Mouse (Mus musculus): ENCODE measurements around the gene Tmtc2. TPM values are rescaled to one million over a fixed set of nuclear protein-coding genes. Genes with fewer than 3 reads are reported as not detected.

Tmtc2 gene
- polyA plus RNA-seq, 1 experiment from 2014 or later: 8.8 TPM

DNA sequence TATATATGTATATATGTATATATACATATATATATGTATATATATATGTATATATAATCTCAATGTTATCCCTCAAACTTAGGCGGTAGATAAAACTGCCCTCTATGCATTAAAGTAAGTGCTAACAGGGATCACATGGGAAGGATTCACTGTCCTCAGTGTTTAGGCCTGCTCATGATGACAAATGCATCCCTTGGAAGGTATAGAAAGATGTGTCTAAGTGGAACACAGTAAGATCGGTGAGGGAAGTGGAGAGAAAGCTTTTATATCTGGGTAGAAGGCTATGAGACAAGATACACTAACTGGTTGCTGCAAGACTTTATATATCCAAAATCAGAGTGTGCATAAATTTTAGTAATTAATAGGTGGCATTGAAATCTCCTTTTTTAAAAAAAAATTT lies 373.6 kb downstream of the Tmtc2 start:
- H3K36me3 ChIP-seq: no peaks in the 10 kb centered on the region
- H3K9me3 ChIP-seq (replicated peaks): no peaks in the 10 kb centered on the region
- H3K4me1 ChIP-seq: peaks cover 26% of the 10 kb centered on the region
- H3K4me3 ChIP-seq: no peak overlapping the region
- H3K27ac ChIP-seq (replicated peaks): no peak overlapping the region; the same call in 1 of the 2 replicates
- no peak for DNase-seq (ENCODE audit: low spot score)
- no peaks in the 10 kb centered on the region for H3K27me3 ChIP-seq (ENCODE audit: low read depth, poor library complexity, severe bottlenecking)
- 88% methylated on average over 2 of the region's 2 CpGs for WGBS

DNA sequence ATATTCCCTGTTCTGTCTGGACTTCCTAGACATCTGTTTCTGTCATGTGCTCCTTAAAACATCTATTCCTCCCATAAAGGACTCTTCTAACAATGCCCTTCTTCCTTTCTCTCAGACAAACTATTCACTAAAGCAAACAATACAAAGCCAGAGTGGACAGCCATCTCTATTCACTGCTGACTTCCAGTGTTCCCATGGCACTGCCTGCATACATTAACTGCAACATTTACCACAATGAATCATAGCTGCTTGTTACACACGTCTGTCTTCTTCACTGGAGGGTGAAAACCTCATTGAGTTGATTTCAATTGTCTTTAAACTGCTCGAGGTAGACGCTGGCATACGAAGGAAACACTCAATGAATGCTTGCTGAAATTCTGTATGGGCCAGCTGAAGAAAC lies 374.2 kb downstream of the Tmtc2 start:
- Histone ChIP-seq H3K4me3 (no peak overlapping the region), H3K4me1 (peaks cover 26% of the 10 kb centered on the region), H3K36me3 (no peaks in the 10 kb centered on the region), H3K27ac (replicated peaks) (peak overlapping the region; percentile 78), H3K27me3 (ENCODE audit: low read depth, poor library complexity, severe bottlenecking) (no peaks in the 10 kb centered on the region), H3K9me3 (replicated peaks) (no peaks in the 10 kb centered on the region)
- peak; percentile 22 for DNase-seq (ENCODE audit: low spot score)
- 31% methylated on average over 4 of the region's 4 CpGs for WGBS

GRCm38 (mm10) chr10:105199515-105199914 lies 374.7 kb downstream of the Tmtc2 start:
- H3K4me1 ChIP-seq: peaks cover 26% of the 10 kb centered on the region
- H3K36me3 ChIP-seq: no peaks in the 10 kb centered on the region
- no peaks in the 10 kb centered on the region for H3K27me3 ChIP-seq (ENCODE audit: low read depth, poor library complexity, severe bottlenecking)
- no peaks in the 10 kb centered on the region for H3K9me3 ChIP-seq (replicated peaks)
- peak overlapping the region; percentile 78 for H3K27ac ChIP-seq (replicated peaks)
- 58% methylated on average over 5 of the region's 5 CpGs for WGBS
- no peak overlapping the region for H3K4me3 ChIP-seq
- DNase-seq (ENCODE audit: low spot score): peak; percentile 13

DNA sequence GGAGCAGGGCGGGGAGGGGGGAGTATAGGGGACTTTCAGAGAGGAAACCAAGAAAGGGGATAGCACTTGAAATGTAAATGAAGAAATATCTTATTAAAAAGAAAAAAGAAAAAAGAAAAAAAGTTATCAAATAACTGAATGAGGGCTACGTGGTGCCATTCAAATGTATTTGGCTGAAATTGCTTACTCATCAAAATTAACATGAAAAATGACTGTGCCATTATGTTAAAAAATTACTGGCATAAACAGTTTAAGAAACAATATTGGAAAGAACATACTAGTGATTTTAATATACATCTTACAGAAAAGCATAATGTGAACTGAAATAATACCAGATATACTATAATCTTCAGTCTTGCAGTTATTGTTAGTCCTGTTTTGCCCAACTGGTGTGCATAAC lies 378.9 kb downstream of the Tmtc2 start:
- Histone ChIP-seq H3K4me3 (no peak overlapping the region), H3K27me3 (ENCODE audit: low read depth, poor library complexity, severe bottlenecking) (no peaks in the 10 kb centered on the region), H3K36me3 (no peaks in the 10 kb centered on the region), H3K4me1 (peaks cover 13% of the 10 kb centered on the region), H3K9me3 (replicated peaks) (no peaks in the 10 kb centered on the region), H3K27ac (replicated peaks) (no peak overlapping the region)
- 86% methylated on average over 2 of the region's 2 CpGs for WGBS
- no peak for DNase-seq (ENCODE audit: low spot score)

DNA sequence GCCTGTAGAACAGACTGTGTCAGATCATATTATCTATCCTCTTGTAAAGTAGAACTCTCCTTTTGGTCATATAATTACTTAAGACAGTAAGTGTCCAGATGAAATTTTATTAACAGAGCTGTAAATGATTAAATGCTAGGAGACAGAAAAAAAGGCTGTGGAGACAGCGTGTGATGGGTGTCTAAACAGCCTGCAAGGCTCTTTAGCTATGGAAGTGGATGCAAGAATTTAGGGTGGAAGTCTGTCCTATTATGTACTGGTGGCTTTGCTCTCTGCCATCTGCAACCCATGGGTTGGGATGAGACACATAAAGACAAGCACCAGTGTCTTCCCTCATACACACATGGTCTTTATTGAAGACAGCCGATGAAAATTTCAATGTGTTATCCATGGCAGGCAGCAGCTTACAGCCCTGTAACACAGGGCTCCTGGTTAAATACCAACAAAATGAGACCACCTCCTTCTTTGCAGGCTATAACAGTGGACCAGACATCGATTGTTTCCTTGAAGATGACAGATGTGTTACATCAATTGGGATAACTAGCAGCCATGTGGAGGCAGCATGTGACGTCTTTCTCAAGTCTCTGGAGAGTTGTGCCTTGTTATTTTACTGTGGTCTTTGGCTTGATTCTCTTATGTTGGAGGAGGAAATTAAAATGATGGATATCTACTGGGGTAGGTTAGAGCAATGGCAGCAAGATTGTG lies 380.3 kb downstream of the Tmtc2 start:
- Histone ChIP-seq H3K27me3 (ENCODE audit: low read depth, poor library complexity, severe bottlenecking) (no peaks in the 10 kb centered on the region), H3K27ac (replicated peaks) (no peak overlapping the region), H3K9me3 (replicated peaks) (no peaks in the 10 kb centered on the region), H3K4me1 (peaks cover 11% of the 10 kb centered on the region), H3K36me3 (no peaks in the 10 kb centered on the region), H3K4me3 (no peak overlapping the region)
- DNase-seq (ENCODE audit: low spot score): no peak
- 88% methylated on average over 4 of the region's 4 CpGs for WGBS

DNA sequence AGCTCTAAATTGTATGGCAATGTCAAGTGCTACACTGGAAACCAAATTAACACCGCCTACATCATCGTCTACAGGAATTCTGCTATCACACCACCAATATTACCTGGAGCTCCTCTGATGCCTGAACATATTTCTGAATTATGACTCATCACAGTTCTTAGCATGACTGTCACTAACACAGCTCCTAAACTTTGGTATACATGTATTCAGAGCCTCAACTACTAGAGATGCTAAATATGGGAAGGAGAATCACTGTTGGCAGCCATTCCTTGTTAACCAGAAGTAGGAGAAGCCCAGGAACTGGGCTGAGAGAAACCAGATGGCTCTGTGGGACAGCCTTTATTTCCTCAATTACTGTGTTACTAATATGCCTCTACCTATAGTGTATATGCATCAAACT lies 382.2 kb downstream of the Tmtc2 start:
- DNase-seq (ENCODE audit: low spot score): no peak
- Histone ChIP-seq H3K9me3 (replicated peaks) (no peaks in the 10 kb centered on the region), H3K27me3 (ENCODE audit: low read depth, poor library complexity, severe bottlenecking) (no peaks in the 10 kb centered on the region), H3K36me3 (no peaks in the 10 kb centered on the region), H3K27ac (replicated peaks) (no peak overlapping the region), H3K4me3 (no peak overlapping the region), H3K4me1 (peaks cover 11% of the 10 kb centered on the region)
- 97% methylated on average over 2 of the region's 2 CpGs for WGBS

GRCm38 (mm10) chr10:105189746-105190145 lies 384.5 kb downstream of the Tmtc2 start:
- Histone ChIP-seq H3K36me3 (no peaks in the 10 kb centered on the region), H3K4me3 (no peak overlapping the region), H3K4me1 (peaks cover 11% of the 10 kb centered on the region), H3K9me3 (replicated peaks) (no peaks in the 10 kb centered on the region), H3K27ac (replicated peaks) (peak overlapping the region; percentile 67), H3K27me3 (ENCODE audit: low read depth, poor library complexity, severe bottlenecking) (no peaks in the 10 kb centered on the region)
- WGBS: 35% methylated on average over 4 of the region's 4 CpGs
- peak; percentile 31 for DNase-seq (ENCODE audit: low spot score)

GRCm38 (mm10) chr10:105186636-105187035 lies 387.6 kb downstream of the Tmtc2 start:
- Histone ChIP-seq H3K9me3 (replicated peaks) (no peaks in the 10 kb centered on the region; the same call in 1 of the 2 replicates), H3K4me3 (no peak overlapping the region), H3K4me1 (peaks cover 11% of the 10 kb centered on the region), H3K36me3 (no peaks in the 10 kb centered on the region), H3K27ac (replicated peaks) (no peak overlapping the region), H3K27me3 (ENCODE audit: low read depth, poor library complexity, severe bottlenecking) (no peaks in the 10 kb centered on the region)
- DNase-seq (ENCODE audit: low spot score): no peak
- WGBS: 94% methylated on average over 5 of the region's 5 CpGs

DNA sequence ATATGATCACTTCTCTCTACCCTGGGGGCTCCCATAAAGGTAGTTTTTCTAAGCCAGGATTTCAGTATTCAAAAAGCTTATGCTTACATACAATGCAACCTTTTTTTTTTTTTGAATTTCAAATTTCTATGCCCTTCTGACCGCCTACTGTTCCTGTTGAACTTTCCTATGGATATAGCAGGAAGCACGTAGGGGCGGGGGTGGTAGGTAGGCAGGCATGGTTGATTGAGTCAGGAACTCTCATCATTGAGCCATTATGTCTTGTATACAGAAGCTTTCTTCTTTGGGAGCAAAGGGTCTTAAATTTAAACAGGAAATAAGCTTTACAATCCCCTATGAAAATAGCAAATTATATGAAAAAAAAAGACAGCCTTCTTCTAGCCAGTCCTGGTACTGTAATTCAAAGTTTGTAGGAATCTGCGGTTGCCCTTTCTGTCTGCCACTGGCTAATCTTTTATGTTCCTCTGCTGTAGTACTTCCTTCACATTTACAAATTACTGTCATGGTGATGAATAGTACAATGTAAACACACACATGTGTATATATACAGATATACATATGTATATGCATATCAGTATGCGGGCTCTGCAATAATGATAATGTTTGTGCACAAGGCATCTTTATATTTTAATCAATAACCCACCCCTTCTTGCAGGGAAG lies 405.7 kb downstream of the Tmtc2 start:
- no peaks in the 10 kb centered on the region for H3K27me3 ChIP-seq (ENCODE audit: low read depth, poor library complexity, severe bottlenecking)
- no peak for DNase-seq (ENCODE audit: low spot score)
- 88% methylated on average over 5 of the region's 5 CpGs for WGBS
- no peak overlapping the region for H3K27ac ChIP-seq (replicated peaks)
- no peaks in the 10 kb centered on the region for H3K4me1 ChIP-seq
- no peaks in the 10 kb centered on the region for H3K9me3 ChIP-seq (replicated peaks)
- H3K4me3 ChIP-seq: no peak overlapping the region
- no peaks in the 10 kb centered on the region for H3K36me3 ChIP-seq

DNA sequence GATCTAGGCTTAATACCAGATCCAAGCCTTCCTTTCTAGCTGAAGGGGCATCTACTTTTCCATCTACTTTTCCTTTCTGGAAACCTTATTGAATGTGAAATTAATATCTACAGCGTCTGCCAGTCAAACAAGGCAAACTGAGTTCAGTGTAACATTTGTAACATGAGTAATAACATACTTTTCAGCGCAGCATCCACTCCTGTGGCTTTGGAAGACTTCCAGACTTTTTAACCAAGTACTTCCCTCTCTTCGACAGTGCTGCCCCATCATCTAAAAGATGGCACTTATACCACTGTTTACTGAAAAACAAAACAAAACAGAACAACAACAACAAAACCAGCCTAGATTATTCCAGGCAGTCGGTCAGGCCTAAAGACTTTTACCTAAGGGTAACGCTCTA lies 409.0 kb downstream of the Tmtc2 start:
- Histone ChIP-seq H3K4me3 (no peak overlapping the region), H3K9me3 (replicated peaks) (no peaks in the 10 kb centered on the region), H3K4me1 (no peaks in the 10 kb centered on the region), H3K27ac (replicated peaks) (no peak overlapping the region), H3K27me3 (ENCODE audit: low read depth, poor library complexity, severe bottlenecking) (no peaks in the 10 kb centered on the region), H3K36me3 (no peaks in the 10 kb centered on the region)
- 92% methylated on average over 5 of the region's 5 CpGs for WGBS
- no peak for DNase-seq (ENCODE audit: low spot score)

GRCm38 (mm10) chr10:105153789-105154188 lies 420.5 kb downstream of the Tmtc2 start:
- H3K4me3 ChIP-seq: no peak overlapping the region
- DNase-seq (ENCODE audit: low spot score): no peak
- no peaks in the 10 kb centered on the region for H3K36me3 ChIP-seq
- no peaks in the 10 kb centered on the region for H3K4me1 ChIP-seq
- no peak overlapping the region for H3K27ac ChIP-seq (replicated peaks)
- no peaks in the 10 kb centered on the region for H3K27me3 ChIP-seq (ENCODE audit: low read depth, poor library complexity, severe bottlenecking)
- no peaks in the 10 kb centered on the region for H3K9me3 ChIP-seq (replicated peaks)

GRCm38 (mm10) chr10:105144382-105144781 lies 429.9 kb downstream of the Tmtc2 start:
- H3K27ac ChIP-seq (replicated peaks): no peak overlapping the region
- 72% methylated on average over 4 of the region's 4 CpGs for WGBS
- no peaks in the 10 kb centered on the region for H3K36me3 ChIP-seq
- H3K4me1 ChIP-seq: no peaks in the 10 kb centered on the region
- DNase-seq (ENCODE audit: low spot score): no peak
- no peaks in the 10 kb centered on the region for H3K9me3 ChIP-seq (replicated peaks)
- no peak overlapping the region for H3K4me3 ChIP-seq
- H3K27me3 ChIP-seq (ENCODE audit: low read depth, poor library complexity, severe bottlenecking): no peaks in the 10 kb centered on the region

- H3K27me3 ChIP-seq (ENCODE audit: low read depth, poor library complexity, severe bottlenecking): no peaks in the 10 kb centered on the region
- H3K4me1 ChIP-seq: no peaks in the 10 kb centered on the region
- WGBS: 92% methylated on average over 3 of the region's 3 CpGs
- no peak for DNase-seq (ENCODE audit: low spot score)
- H3K9me3 ChIP-seq (replicated peaks): no peaks in the 10 kb centered on the region
- H3K4me3 ChIP-seq: no peak overlapping the region
- H3K36me3 ChIP-seq: no peaks in the 10 kb centered on the region
- H3K27ac ChIP-seq (replicated peaks): no peak overlapping the region
Observed at GRCm38 (mm10) chr10:105142201-105142600, 432.1 kb downstream of the Tmtc2 start.
